Mouse (Mus musculus) megakaryocyte, embryonic 14.5 days (primary cell): Measurements from ENCODE around the gene Gm20388. TPM values are rescaled to one million over a fixed set of nuclear protein-coding genes. Genes with fewer than 3 reads are reported as not detected.
"Not testable (repeated sequence)": the region's sequence is repeated elsewhere in the genome, so short reads cannot be mapped to it uniquely, and the experiment has no call there.

Source experiments
- H3K27me3 ChIP-seq: replicated peaks from 2 replicates; pipeline ENCODE3; 2012; ENCODE audit warnings: inconsistent platforms
- H3K36me3 ChIP-seq: replicated peaks from 2 replicates; pipeline ENCODE3; 2012; ENCODE audit warnings: low read length, inconsistent platforms, mixed read lengths
- H3K4me1 ChIP-seq: 2 replicates; pipeline ENCODE4 v1.6.1; 2012; ENCODE audit warnings: inconsistent platforms
- H3K4me3 ChIP-seq: replicated peaks from 2 replicates; pipeline ENCODE3; 2012; ENCODE audit warnings: moderate library complexity, mild to moderate bottlenecking, inconsistent platforms
- H3K9me3 ChIP-seq: 2 replicates; pipeline ENCODE4 v1.6.1; 2012; ENCODE audit warnings: inconsistent platforms
- FLI1 ChIP-seq: IDR thresholded peaks from 2 replicates; pipeline ENCODE4 v1.6.1; 2012; ENCODE audit warnings: low read length, inconsistent platforms, mixed read lengths
- GATA1 ChIP-seq: IDR thresholded peaks from 3 replicates; pipeline ENCODE4 v1.6.1; 2012; ENCODE audit warnings: mixed read lengths, low read length, inconsistent platforms, borderline replicate concordance
- polyA plus RNA-seq: library from polyadenylated mRNA; stranded (reverse); fragments of >175 nt; gene quantifications from 2 replicates; pipeline ENCODE4 v1.2.3, GENCODE M21; 2012; ENCODE audit warnings: low replicate concordance; ENCODE audit not compliant: insufficient read depth

Gm20388 gene
- polyA plus RNA-seq, 1 experiment, result 111 TPM

GRCm38 (mm10) chr8:120668374-120668905, 757.8 kb downstream of the Gm20388 start, which contains the start of gene Emc8:
Gene Emc8 (minus strand): TSS chr8:120668573.
- no peak for TF ChIP-seq GATA1
- TF ChIP-seq FLI1, result no peak
- Histone ChIP-seq H3K4me3 (peak within 1 kb of the TSS; percentile 100), H3K36me3 (peaks cover 58% of the 10 kb centered on the region), H3K4me1 (peaks cover 77% of the 10 kb centered on the region), H3K27me3 (no peaks in the 10 kb centered on the region), H3K9me3 (no peaks in the 10 kb centered on the region)

GRCm38 (mm10) chr8:120671775-120672174, 761.1 kb downstream of the Gm20388 start:
- Histone ChIP-seq H3K36me3 (peaks cover 60% of the 10 kb centered on the region), H3K4me1 (peaks cover 51% of the 10 kb centered on the region), H3K4me3 (no peak overlapping the region), H3K9me3 (no peaks in the 10 kb centered on the region), H3K27me3 (no peaks in the 10 kb centered on the region)
- TF ChIP-seq GATA1, result no peak
- TF ChIP-seq FLI1, result no peak

GRCm38 (mm10) chr8:120672626-120673229, 762.1 kb downstream of the Gm20388 start:
- no peaks in the 10 kb centered on the region for H3K9me3 ChIP-seq
- peaks cover 47% of the 10 kb centered on the region for H3K4me1 ChIP-seq
- TF ChIP-seq GATA1 (no peak), FLI1 (no peak)
- peaks cover 68% of the 10 kb centered on the region for H3K36me3 ChIP-seq
- no peaks in the 10 kb centered on the region for H3K27me3 ChIP-seq
- H3K4me3 ChIP-seq, result no peak overlapping the region

- TF ChIP-seq GATA1 (no peak), FLI1 (no peak)
- Histone ChIP-seq H3K4me3 (no peak overlapping the region), H3K4me1 (peaks cover 47% of the 10 kb centered on the region), H3K27me3 (no peaks in the 10 kb centered on the region), H3K36me3 (peaks cover 68% of the 10 kb centered on the region), H3K9me3 (no peaks in the 10 kb centered on the region)
These were observed 762.7 kb downstream of the Gm20388 start for GRCm38 (mm10) chr8:120673298-120673697.

GRCm38 (mm10) chr8:120675718-120676117, 765.1 kb downstream of the Gm20388 start:
- no peak overlapping the region for H3K4me3 ChIP-seq
- TF ChIP-seq FLI1 (no peak), GATA1 (no peak)
- H3K36me3 ChIP-seq, result peaks cover 55% of the 10 kb centered on the region
- H3K4me1 ChIP-seq, result peaks cover 41% of the 10 kb centered on the region
- H3K27me3 ChIP-seq, result peaks cover 11% of the 10 kb centered on the region
- H3K9me3 ChIP-seq, result no peaks in the 10 kb centered on the region

- Histone ChIP-seq H3K27me3 (peaks cover 35% of the 10 kb centered on the region), H3K4me3 (no peak overlapping the region)
- TF ChIP-seq GATA1, result no peak
- no peak for TF ChIP-seq FLI1
These were observed 767.8 kb downstream of the Gm20388 start for GRCm38 (mm10) chr8:120678447-120678846.

GRCm38 (mm10) chr8:120679629-120680387, 769.2 kb downstream of the Gm20388 start:
- Histone ChIP-seq H3K27me3 (peaks cover 44% of the 10 kb centered on the region), H3K4me3 (peak overlapping the region; percentile 50), H3K9me3 (no peaks in the 10 kb centered on the region), H3K4me1 (peaks cover 22% of the 10 kb centered on the region), H3K36me3 (peaks cover 18% of the 10 kb centered on the region)
- no peak for TF ChIP-seq GATA1
- TF ChIP-seq FLI1, result no peak

More at GRCm38 (mm10) chr8:120678447-120678846, 767.8 kb downstream of the Gm20388 start:
- Histone ChIP-seq H3K36me3 (peaks cover 28% of the 10 kb centered on the region), H3K9me3 (no peaks in the 10 kb centered on the region), H3K4me1 (peaks cover 20% of the 10 kb centered on the region)

- H3K9me3 ChIP-seq, H3K4me3 ChIP-seq: not testable (repeated sequence)
- Histone ChIP-seq H3K27me3 (peaks cover 50% of the 10 kb centered on the region), H3K4me1 (peaks cover 22% of the 10 kb centered on the region), H3K36me3 (peaks cover 15% of the 10 kb centered on the region)
These were observed 769.8 kb downstream of the Gm20388 start for GRCm38 (mm10) chr8:120680405-120680804.

GRCm38 (mm10) chr8:120681113-120681512, 770.5 kb downstream of the Gm20388 start:
- Histone ChIP-seq H3K27me3 (peaks cover 57% of the 10 kb centered on the region), H3K36me3 (peaks cover 8% of the 10 kb centered on the region), H3K9me3 (no peaks in the 10 kb centered on the region), H3K4me3 (no peak overlapping the region), H3K4me1 (peaks cover 24% of the 10 kb centered on the region)
- TF ChIP-seq FLI1, result no peak
- TF ChIP-seq GATA1, result no peak

GRCm38 (mm10) chr8:120683602-120684001, 773.0 kb downstream of the Gm20388 start:
- Histone ChIP-seq H3K4me1 (peaks cover 41% of the 10 kb centered on the region), H3K36me3 (no peaks in the 10 kb centered on the region), H3K9me3 (peaks cover 3% of the 10 kb centered on the region; the same call in 1 of the 2 replicates), H3K4me3 (no peak overlapping the region), H3K27me3 (peaks cover 82% of the 10 kb centered on the region)
- TF ChIP-seq GATA1, result no peak
- no peak for TF ChIP-seq FLI1
